Mouse (Mus musculus): Measurements from ENCODE around the gene Parn. TPM values are rescaled to one million over a fixed set of nuclear protein-coding genes. Genes with fewer than 3 reads are reported as not detected.
A peak's percentile ranks its signal among the peaks of the same experiment; 100 is the strongest.
"Not testable (repeated sequence)": the region's sequence is repeated elsewhere in the genome, so short reads cannot be mapped to it uniquely, and the experiment has no call there.

The Parn gene
- polyA plus RNA-seq, 1 experiment, result 0.51 TPM

DNA sequence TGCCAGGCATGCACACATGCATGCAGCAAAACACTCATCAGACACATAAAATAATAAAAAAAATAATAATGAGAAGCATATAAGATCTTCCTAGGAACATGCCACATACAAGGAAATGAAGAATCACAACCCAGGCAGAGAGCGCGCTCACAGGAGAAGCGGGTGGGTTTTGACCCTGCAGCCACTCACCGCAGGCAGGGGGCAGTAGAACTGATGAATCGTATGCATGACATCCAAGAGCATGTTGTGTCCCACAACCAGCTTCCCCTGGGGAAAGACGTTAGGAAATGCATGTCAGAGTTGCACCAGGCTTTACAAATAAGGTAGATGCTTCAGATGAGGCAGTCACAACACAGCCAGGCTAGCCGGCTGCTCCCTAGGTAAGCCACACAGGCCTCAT is 27.9 kb downstream of the Parn start:
- no peaks in the 10 kb centered on the region for H3K27me3 ChIP-seq (ENCODE audit: control insufficient read depth)
- peaks cover 56% of the 10 kb centered on the region for H3K36me3 ChIP-seq (ENCODE audit: control insufficient read depth)
- TF ChIP-seq GATA1 (IDR thresholded peaks at IDR 0.05; ENCODE audit: low read length) (no peak), TAL1 (IDR thresholded peaks at IDR 0.05; ENCODE audit: low read length) (no peak)
- no peaks in the 10 kb centered on the region for H3K4me1 ChIP-seq (ENCODE audit: control insufficient read depth)
- no peak overlapping the region for H3K4me3 ChIP-seq (replicated peaks)
- H3K9me3 ChIP-seq (ENCODE audit: control insufficient read depth, low read length), result no peaks in the 10 kb centered on the region

DNA sequence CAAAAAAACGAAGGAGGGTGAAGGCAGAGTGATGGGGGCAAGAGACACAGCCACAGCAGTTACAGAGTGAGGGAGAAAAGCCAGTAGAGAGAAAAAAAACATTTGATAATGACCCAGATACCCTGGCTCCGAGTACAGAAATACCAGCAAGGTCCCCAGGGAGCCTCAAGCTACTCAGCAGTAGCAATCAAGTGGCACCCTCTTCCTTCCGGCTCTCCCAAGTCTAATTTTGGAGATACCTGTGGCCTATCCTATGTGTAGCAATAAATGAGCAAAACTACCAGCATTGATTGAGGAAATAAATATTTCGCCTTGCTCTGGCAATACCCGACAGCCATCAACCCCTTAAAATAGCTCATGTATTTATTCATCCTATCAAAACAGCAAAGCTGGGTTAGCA is 28.5 kb downstream of the Parn start:
- TF ChIP-seq GATA1 (IDR thresholded peaks at IDR 0.05; ENCODE audit: low read length) (no peak), TAL1 (IDR thresholded peaks at IDR 0.05; ENCODE audit: low read length) (no peak)
- Histone ChIP-seq H3K36me3 (ENCODE audit: control insufficient read depth) (peaks cover 59% of the 10 kb centered on the region), H3K4me1 (ENCODE audit: control insufficient read depth) (no peaks in the 10 kb centered on the region), H3K9me3 (ENCODE audit: control insufficient read depth, low read length) (no peaks in the 10 kb centered on the region), H3K27me3 (ENCODE audit: control insufficient read depth) (no peaks in the 10 kb centered on the region), H3K4me3 (replicated peaks) (no peak overlapping the region)

DNA sequence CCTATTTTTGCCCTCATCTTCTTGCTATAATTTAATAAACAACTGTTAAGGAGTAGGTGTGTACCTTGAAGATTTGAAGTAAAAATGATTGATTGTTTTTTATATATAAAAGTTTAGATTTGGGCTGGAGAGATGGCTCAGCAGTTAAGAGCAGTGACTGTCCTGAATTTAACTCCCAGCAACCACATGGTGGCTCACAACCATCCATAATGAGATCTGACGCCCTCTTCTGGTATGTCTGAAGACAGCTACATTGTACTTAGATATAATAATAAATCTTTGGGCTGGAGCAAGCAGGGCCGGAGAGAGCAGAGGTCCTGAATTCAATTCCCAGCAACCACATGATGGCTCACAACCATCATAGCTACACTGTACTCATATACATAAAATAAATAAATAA is 29.8 kb downstream of the Parn start:
- peaks cover 59% of the 10 kb centered on the region for H3K36me3 ChIP-seq (ENCODE audit: control insufficient read depth)
- not testable (repeated sequence) for H3K9me3 ChIP-seq (ENCODE audit: control insufficient read depth, low read length); H3K27me3 ChIP-seq (ENCODE audit: control insufficient read depth); H3K4me1 ChIP-seq (ENCODE audit: control insufficient read depth); H3K4me3 ChIP-seq (replicated peaks)

DNA sequence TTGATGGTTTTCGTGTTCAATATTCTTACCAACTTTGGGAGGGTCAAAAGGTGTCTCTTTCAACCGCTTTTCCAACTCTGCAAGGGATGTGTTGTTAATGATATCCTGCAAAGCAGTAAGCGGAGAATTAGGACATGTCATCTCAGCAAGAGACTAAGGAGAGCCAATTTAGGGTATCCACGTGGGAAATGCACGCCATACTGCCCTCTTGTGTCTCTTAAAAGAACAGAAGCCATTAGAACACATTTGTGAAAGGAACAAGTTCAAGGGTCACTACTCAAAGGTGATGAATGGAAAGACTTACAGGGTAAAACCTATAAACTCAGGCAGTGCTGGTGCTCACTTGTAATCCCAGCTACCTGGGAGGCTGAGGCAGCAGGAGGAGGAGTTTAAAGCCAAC is 39.6 kb downstream of the Parn start:
- Histone ChIP-seq H3K36me3 (ENCODE audit: control insufficient read depth) (peaks cover 79% of the 10 kb centered on the region), H3K4me3 (replicated peaks) (no peak overlapping the region), H3K9me3 (ENCODE audit: control insufficient read depth, low read length) (no peaks in the 10 kb centered on the region), H3K4me1 (ENCODE audit: control insufficient read depth) (no peaks in the 10 kb centered on the region), H3K27me3 (ENCODE audit: control insufficient read depth) (no peaks in the 10 kb centered on the region)
- no peak for TF ChIP-seq GATA1 (IDR thresholded peaks at IDR 0.05; ENCODE audit: low read length)
- TF ChIP-seq TAL1 (IDR thresholded peaks at IDR 0.05; ENCODE audit: low read length), result no peak

DNA sequence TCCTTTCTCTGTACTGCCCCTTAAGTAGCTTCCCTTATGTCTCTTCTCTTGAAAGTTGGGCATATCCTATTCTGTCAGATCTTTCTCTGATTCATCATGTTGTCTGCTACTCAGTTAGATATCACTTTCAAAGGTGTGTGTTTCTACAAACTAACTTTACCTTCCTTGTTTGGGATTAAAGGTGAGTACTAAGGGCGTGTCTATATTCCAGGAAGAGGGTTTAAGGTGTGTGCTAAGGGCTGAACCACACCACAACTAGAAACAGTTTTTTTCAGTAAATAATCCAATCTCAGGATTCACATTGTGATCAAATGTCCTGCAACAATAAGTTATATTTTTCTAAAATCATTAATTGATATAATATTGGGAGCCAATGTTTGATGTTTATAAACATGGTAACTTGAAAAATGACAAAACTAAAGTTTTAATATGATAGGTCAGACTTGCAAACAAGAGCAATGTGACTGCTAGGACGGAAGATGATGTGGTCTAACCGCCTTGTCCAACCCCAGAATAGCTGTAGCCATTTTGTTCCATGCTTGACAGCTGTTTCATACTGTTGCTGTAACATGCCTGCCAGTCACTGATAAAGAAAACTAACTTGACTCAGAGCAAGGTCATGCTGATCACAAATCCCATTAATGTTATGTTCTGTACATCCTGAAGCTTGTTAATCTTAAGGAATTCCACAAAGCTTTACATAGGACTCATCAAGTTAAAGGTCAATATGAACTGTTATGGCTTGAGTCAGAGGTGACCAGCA is 46.0 kb downstream of the Parn start:
- Histone ChIP-seq H3K9me3 (ENCODE audit: control insufficient read depth, low read length) (no peaks in the 10 kb centered on the region), H3K27me3 (ENCODE audit: control insufficient read depth) (no peaks in the 10 kb centered on the region), H3K4me1 (ENCODE audit: control insufficient read depth) (peaks cover 18% of the 10 kb centered on the region), H3K36me3 (ENCODE audit: control insufficient read depth) (peaks cover 58% of the 10 kb centered on the region), H3K4me3 (replicated peaks) (no peak overlapping the region)
- TF ChIP-seq TAL1 (IDR thresholded peaks at IDR 0.05; ENCODE audit: low read length) (0 out of 3 replicates have a peak, but pooled peaks have one; percentile 28), GATA1 (IDR thresholded peaks at IDR 0.05; ENCODE audit: low read length) (no peak)

DNA sequence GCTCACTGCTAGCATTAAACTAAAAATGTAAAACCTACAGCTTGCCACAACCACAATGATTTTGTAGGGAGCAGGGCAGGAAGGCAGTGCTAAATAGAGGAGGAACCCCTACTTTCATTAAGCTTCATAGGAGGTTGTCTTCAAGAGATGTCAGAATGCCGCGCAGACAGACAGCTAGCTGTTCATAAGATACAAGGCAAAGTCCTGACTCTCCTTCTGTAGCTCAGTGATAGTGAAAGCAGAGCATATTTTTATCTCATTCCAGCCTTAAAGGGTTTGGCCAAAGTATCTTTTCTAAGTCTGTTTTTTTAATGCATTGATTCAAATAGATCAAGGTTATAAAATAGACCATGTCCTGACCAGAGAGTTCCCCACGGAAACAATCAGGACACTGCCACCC is 47.8 kb downstream of the Parn start:
- no peaks in the 10 kb centered on the region for H3K9me3 ChIP-seq (ENCODE audit: control insufficient read depth, low read length)
- H3K27me3 ChIP-seq (ENCODE audit: control insufficient read depth), result no peaks in the 10 kb centered on the region
- TF ChIP-seq GATA1 (IDR thresholded peaks at IDR 0.05; ENCODE audit: low read length), result no peak
- no peak for TF ChIP-seq TAL1 (IDR thresholded peaks at IDR 0.05; ENCODE audit: low read length)
- peaks cover 48% of the 10 kb centered on the region for H3K36me3 ChIP-seq (ENCODE audit: control insufficient read depth)
- no peak overlapping the region for H3K4me3 ChIP-seq (replicated peaks)
- peaks cover 18% of the 10 kb centered on the region for H3K4me1 ChIP-seq (ENCODE audit: control insufficient read depth)

DNA sequence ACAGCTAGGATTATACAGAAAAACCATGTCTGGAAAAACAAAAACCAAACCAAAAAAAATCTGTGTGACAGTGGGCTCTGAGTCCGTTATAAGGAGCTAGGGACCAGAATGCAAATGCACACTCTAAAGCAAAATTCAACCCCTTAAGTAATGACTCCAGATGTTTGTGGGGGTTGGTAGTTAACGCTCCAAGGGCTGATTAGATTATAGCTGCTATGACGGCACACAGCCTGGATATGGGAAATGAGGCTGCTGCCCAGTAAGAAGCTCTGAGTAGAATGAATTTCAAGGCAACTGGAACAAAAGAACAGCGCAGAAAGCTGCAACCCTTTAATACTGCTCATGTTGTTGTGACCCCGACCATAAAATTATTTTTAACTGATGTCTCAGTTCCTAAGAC is 52.7 kb downstream of the Parn start:
- TF ChIP-seq GATA1 (IDR thresholded peaks at IDR 0.05; ENCODE audit: low read length) (no peak), TAL1 (IDR thresholded peaks at IDR 0.05; ENCODE audit: low read length) (no peak)
- no peak overlapping the region for H3K4me3 ChIP-seq (replicated peaks)
- H3K9me3 ChIP-seq (ENCODE audit: control insufficient read depth, low read length), result no peaks in the 10 kb centered on the region
- peaks cover 33% of the 10 kb centered on the region for H3K36me3 ChIP-seq (ENCODE audit: control insufficient read depth)
- H3K4me1 ChIP-seq (ENCODE audit: control insufficient read depth), result peaks cover 6% of the 10 kb centered on the region
- H3K27me3 ChIP-seq (ENCODE audit: control insufficient read depth), result no peaks in the 10 kb centered on the region

DNA sequence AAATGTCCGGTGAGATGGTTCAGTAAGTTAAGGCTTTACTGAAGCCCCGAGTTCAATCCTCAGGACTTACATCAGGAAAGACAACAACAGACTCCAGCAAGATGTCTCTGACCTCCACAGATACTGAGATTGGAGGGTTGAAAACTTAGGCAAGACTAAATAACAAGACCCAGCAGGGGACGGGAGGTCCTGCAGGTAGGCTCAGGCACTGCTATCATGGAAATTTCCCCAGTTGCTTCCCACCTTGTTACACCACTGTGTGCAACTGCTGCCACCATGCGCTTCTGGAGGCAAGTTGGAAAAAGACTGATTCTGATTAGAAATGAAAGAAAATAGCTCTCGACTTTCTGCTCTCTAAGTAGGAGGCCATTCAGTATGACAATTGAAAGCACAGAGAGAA is 55.4 kb downstream of the Parn start:
- Histone ChIP-seq H3K27me3 (ENCODE audit: control insufficient read depth) (no peaks in the 10 kb centered on the region), H3K36me3 (ENCODE audit: control insufficient read depth) (peaks cover 26% of the 10 kb centered on the region), H3K9me3 (ENCODE audit: control insufficient read depth, low read length) (no peaks in the 10 kb centered on the region), H3K4me1 (ENCODE audit: control insufficient read depth) (no peaks in the 10 kb centered on the region), H3K4me3 (replicated peaks) (no peak overlapping the region)
- no peak for TF ChIP-seq GATA1 (IDR thresholded peaks at IDR 0.05; ENCODE audit: low read length)
- TF ChIP-seq TAL1 (IDR thresholded peaks at IDR 0.05; ENCODE audit: low read length), result no peak

DNA sequence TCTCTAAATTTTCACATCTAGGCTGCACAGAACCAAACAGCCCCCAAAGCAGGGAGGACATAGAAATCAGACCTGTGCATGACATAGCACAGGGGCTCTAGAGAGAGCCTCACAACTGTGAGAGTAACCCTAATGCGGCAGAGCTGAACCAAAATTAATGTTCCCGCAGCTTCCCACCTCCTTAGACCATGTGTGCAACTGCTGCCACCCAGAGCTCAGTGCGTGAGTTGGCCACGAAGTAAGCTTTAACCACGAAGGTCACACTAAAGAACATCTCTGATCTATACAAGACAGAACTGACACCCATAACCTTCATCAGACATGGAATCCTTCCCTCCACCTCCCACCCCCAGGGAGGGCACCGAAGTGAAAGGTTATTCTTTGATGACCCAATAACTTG is 55.9 kb downstream of the Parn start:
- H3K36me3 ChIP-seq (ENCODE audit: control insufficient read depth), result peaks cover 23% of the 10 kb centered on the region
- no peak overlapping the region for H3K4me3 ChIP-seq (replicated peaks)
- H3K27me3 ChIP-seq (ENCODE audit: control insufficient read depth), result no peaks in the 10 kb centered on the region
- TF ChIP-seq GATA1 (IDR thresholded peaks at IDR 0.05; ENCODE audit: low read length) (no peak), TAL1 (IDR thresholded peaks at IDR 0.05; ENCODE audit: low read length) (no peak)
- H3K4me1 ChIP-seq (ENCODE audit: control insufficient read depth), result no peaks in the 10 kb centered on the region
- no peaks in the 10 kb centered on the region for H3K9me3 ChIP-seq (ENCODE audit: control insufficient read depth, low read length)

DNA sequence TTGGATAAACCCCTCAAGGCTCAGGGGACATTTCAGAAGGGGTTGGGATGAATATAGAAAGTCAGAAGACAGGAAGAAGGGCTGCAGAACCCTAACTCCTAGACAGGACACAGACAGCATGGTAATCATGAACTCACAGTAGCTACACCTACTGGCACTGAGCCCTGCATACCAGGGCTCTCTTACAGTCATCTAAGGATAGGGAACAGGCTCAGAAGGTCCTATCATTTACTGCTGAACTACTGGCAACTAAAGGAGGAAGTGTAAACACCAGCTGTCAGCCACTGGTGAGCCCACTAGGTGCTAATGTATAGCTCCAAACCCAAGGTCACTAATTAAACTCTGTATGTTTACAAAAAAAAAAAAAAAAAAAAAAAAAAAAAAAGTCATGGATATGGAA is 56.6 kb downstream of the Parn start:
- H3K4me1 ChIP-seq (ENCODE audit: control insufficient read depth), result no peaks in the 10 kb centered on the region
- peaks cover 20% of the 10 kb centered on the region for H3K36me3 ChIP-seq (ENCODE audit: control insufficient read depth)
- H3K4me3 ChIP-seq (replicated peaks), result no peak overlapping the region
- no peaks in the 10 kb centered on the region for H3K27me3 ChIP-seq (ENCODE audit: control insufficient read depth)
- H3K9me3 ChIP-seq (ENCODE audit: control insufficient read depth, low read length), result no peaks in the 10 kb centered on the region
- TF ChIP-seq TAL1 (IDR thresholded peaks at IDR 0.05; ENCODE audit: low read length), result no peak
- no peak for TF ChIP-seq GATA1 (IDR thresholded peaks at IDR 0.05; ENCODE audit: low read length)
